Mouse (Mus musculus) testis, adult 2 months (tissue): ENCODE measurements around the gene Gripap1.

ENCODE experiments used
- CTCF ChIP-seq: fragments of 200-500 bp; IDR thresholded peaks from 2 replicates; pipeline ENCODE4 v1.5.1; 2012; ENCODE audit warnings: low read depth, mild to moderate bottlenecking, inconsistent platforms, low read length, moderate library complexity; ENCODE audit not compliant: control insufficient read depth, insufficient read depth, insufficient replicate concordance
- POLR2A ChIP-seq: fragments of 200-500 bp; IDR thresholded peaks from 2 replicates; pipeline ENCODE4 v1.6.1; 2012; ENCODE audit warnings: low read depth, mild to moderate bottlenecking, inconsistent platforms, low read length, moderate library complexity; ENCODE audit not compliant: control insufficient read depth

DNA sequence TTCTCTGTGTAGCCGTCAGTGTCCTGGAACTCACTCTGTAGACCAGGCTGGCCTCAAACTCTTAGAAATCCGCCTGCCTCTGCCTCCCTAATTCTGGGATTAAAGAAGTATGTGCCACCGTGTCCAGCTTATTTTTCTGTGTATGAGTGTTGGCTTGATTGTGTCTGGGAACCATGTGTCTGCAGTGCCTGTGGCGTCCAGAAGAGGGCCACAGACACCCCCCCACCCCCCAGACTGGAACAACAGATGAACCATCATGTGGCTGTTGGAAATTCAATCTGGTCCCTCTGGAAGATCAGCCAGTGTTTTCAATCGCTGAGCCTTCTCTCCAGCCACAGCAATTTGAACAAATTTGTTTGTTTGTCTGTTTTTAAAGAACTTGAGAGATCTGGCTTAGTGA, 46.1 kb upstream of the Gripap1 start:
- TF ChIP-seq CTCF (no peak), POLR2A (no peak)
